Mouse (Mus musculus) G1E (cell line): ENCODE measurements around the gene Shbg. TPM values are rescaled to one million over a fixed set of nuclear protein-coding genes. Genes with fewer than 3 reads are reported as not detected.
A peak's percentile ranks its signal among the peaks of the same experiment; 100 is the strongest.

ENCODE experiments used
- ATAC-seq: 2 replicates; pipeline ENCODE4 v1.8.0; 2016; ENCODE audit warnings: mild to moderate bottlenecking; ENCODE audit not compliant: insufficient number of reproducible peaks, poor library complexity, low FRiP score, severe bottlenecking; ENCODE audit errors: extremely low read depth
- DNase-seq: peaks from one replicate; pipeline ENCODE4 v3.0.0; 2012; ENCODE audit warnings: low spot score
- H3K27me3 ChIP-seq: 2 replicates; pipeline ENCODE4 v1.6.1; 2012; ENCODE audit warnings: mild to moderate bottlenecking, low read length, inconsistent platforms; ENCODE audit not compliant: insufficient read depth
- H3K36me3 ChIP-seq: replicated peaks from 2 replicates; pipeline ENCODE3; 2012; ENCODE audit warnings: mild to moderate bottlenecking, inconsistent platforms
- H3K4me1 ChIP-seq: 2 replicates; pipeline ENCODE4 v1.6.1; 2012; ENCODE audit warnings: low read depth, low read length, inconsistent platforms, mixed read lengths; ENCODE audit not compliant: insufficient read depth
- H3K4me3 ChIP-seq: 2 replicates; pipeline ENCODE4 v1.5.1; 2012; ENCODE audit warnings: low read depth, mild to moderate bottlenecking, inconsistent platforms, low read length, moderate library complexity, mixed read lengths
- H3K9me3 ChIP-seq: replicated peaks from 2 replicates; pipeline ENCODE4 v1.6.1; 2012; ENCODE audit warnings: inconsistent platforms
- CTCF ChIP-seq: IDR thresholded peaks from 2 replicates; pipeline ENCODE4 v1.5.1; 2012; ENCODE audit warnings: low read depth, low read length, inconsistent platforms, mixed read lengths
- GATA1 ChIP-seq: IDR thresholded peaks from 2 replicates; pipeline ENCODE4 v1.6.1; 2012; ENCODE audit warnings: borderline replicate concordance, low read length, inconsistent platforms, mixed read lengths
- GATA2 ChIP-seq: IDR thresholded peaks from 2 replicates; pipeline ENCODE4 v1.6.1; 2012; ENCODE audit warnings: low read depth, low read length, inconsistent platforms, borderline replicate concordance
- POLR2AphosphoS5 ChIP-seq: IDR thresholded peaks from 2 replicates; pipeline ENCODE4 v1.6.1; 2012; ENCODE audit warnings: low read depth, low read length, inconsistent platforms; ENCODE audit not compliant: insufficient replicate concordance
- TAL1 ChIP-seq: conservative IDR thresholded peaks from 2 replicates; pipeline ENCODE4 v1.6.1; 2012; ENCODE audit warnings: low read depth, low read length, inconsistent platforms, mixed read lengths
- polyA plus RNA-seq: library from polyadenylated mRNA; stranded (reverse); fragments of >175 nt; gene quantifications from 2 replicates; pipeline ENCODE4 v1.2.3, GENCODE M21; 2012
- total RNA-seq, 2 experiments: library from RNA; stranded (forward) in 1 of 2; stranded (reverse) in 1 of 2; fragments of 200-1000 nt in 1 of 2; fragments of >200 nt in 1 of 2; fragmentation: Nextera tagmentation in 1 of 2; gene quantifications; 2 replicates each; pipeline ENCODE4 v1.2.3; 2014 to 2017

Shbg gene
- total and polyA plus RNA-seq, 3 experiments = not detected

- peaks cover 54% of the 10 kb centered on the region for H3K36me3 ChIP-seq
- peaks cover 77% of the 10 kb centered on the region for H3K4me1 ChIP-seq
- ATAC-seq = no peak
- TF ChIP-seq GATA1 (no peak), TAL1 (no peak), CTCF (no peak), POLR2AphosphoS5 (no peak), GATA2 (no peak)
- no peak overlapping the region for H3K4me3 ChIP-seq
- DNase-seq = no peak
- H3K27me3 ChIP-seq = no peaks in the 10 kb centered on the region
- no peaks in the 10 kb centered on the region for H3K9me3 ChIP-seq
Observed at GRCm38 (mm10) chr11:69601768-69602167, 15.9 kb downstream of the Shbg start.

GRCm38 (mm10) chr11:69600098-69600497 lies 17.6 kb downstream of the Shbg start:
- peak overlapping the region; percentile 50; the same call in 1 of the 2 replicates for H3K4me3 ChIP-seq
- no peaks in the 10 kb centered on the region for H3K9me3 ChIP-seq
- TF ChIP-seq GATA1 (no peak), GATA2 (no peak), POLR2AphosphoS5 (no peak), CTCF (no peak), TAL1 (no peak)
- peaks cover 61% of the 10 kb centered on the region for H3K36me3 ChIP-seq
- ATAC-seq (no peak), DNase-seq (no peak)
- H3K4me1 ChIP-seq = peaks cover 66% of the 10 kb centered on the region
- H3K27me3 ChIP-seq = no peaks in the 10 kb centered on the region

GRCm38 (mm10) chr11:69599436-69599835 lies 18.3 kb downstream of the Shbg start:
- no peak for ATAC-seq
- Histone ChIP-seq H3K4me3 (peak overlapping the region; percentile 50; the same call in 1 of the 2 replicates), H3K36me3 (peaks cover 66% of the 10 kb centered on the region), H3K27me3 (no peaks in the 10 kb centered on the region), H3K9me3 (no peaks in the 10 kb centered on the region), H3K4me1 (peaks cover 59% of the 10 kb centered on the region)
- no peak for DNase-seq
- TF ChIP-seq CTCF (no peak), POLR2AphosphoS5 (no peak), GATA2 (no peak), GATA1 (no peak), TAL1 (no peak)

- no peaks in the 10 kb centered on the region for H3K9me3 ChIP-seq
- TF ChIP-seq GATA2 (no peak), GATA1 (no peak), TAL1 (no peak), CTCF (no peak), POLR2AphosphoS5 (no peak)
- H3K27me3 ChIP-seq = no peaks in the 10 kb centered on the region
- peaks cover 46% of the 10 kb centered on the region for H3K4me1 ChIP-seq
- H3K4me3 ChIP-seq = no peak overlapping the region
- peaks cover 66% of the 10 kb centered on the region for H3K36me3 ChIP-seq
- DNase-seq (no peak), ATAC-seq (no peak)
Observed at GRCm38 (mm10) chr11:69594853-69595252, 22.9 kb downstream of the Shbg start.

GRCm38 (mm10) chr11:69592799-69593198 lies 24.9 kb downstream of the Shbg start:
- no peak overlapping the region for H3K4me3 ChIP-seq
- DNase-seq (no peak), ATAC-seq (no peak)
- TF ChIP-seq TAL1 = no peak
- no peak for TF ChIP-seq GATA1
- no peak for TF ChIP-seq CTCF
- no peak for TF ChIP-seq POLR2AphosphoS5
- TF ChIP-seq GATA2 = no peak
- H3K4me1 ChIP-seq = peaks cover 53% of the 10 kb centered on the region
- peaks cover 78% of the 10 kb centered on the region for H3K36me3 ChIP-seq
- H3K9me3 ChIP-seq = no peaks in the 10 kb centered on the region
- H3K27me3 ChIP-seq = no peaks in the 10 kb centered on the region

GRCm38 (mm10) chr11:69591899-69592637 lies 25.6 kb downstream of the Shbg start:
- H3K4me1 ChIP-seq = peaks cover 60% of the 10 kb centered on the region
- no peak for TF ChIP-seq POLR2AphosphoS5
- TF ChIP-seq GATA1 = no peak
- TF ChIP-seq GATA2 = no peak
- no peak for TF ChIP-seq TAL1

More at GRCm38 (mm10) chr11:69591899-69592637, 25.6 kb downstream of the Shbg start:
- DNase-seq (no peak), ATAC-seq (no peak)
- H3K27me3 ChIP-seq = no peaks in the 10 kb centered on the region
- peaks cover 80% of the 10 kb centered on the region for H3K36me3 ChIP-seq
- H3K9me3 ChIP-seq = no peaks in the 10 kb centered on the region
- no peak overlapping the region for H3K4me3 ChIP-seq
